Mouse (Mus musculus) heart, adult 2 months (tissue): ENCODE measurements at regions not wholly inside any gene's neighbourhood (a gene's known extent, or its start where the extent isn't known, plus 50 kb on each side); places are given as distances from the start of the nearest gene placed in this dataset.

Experiments used
- DNase-seq, 2 experiments: peaks; one replicate each; pipeline ENCODE4 v3.0.0; 2021
- H3K27ac ChIP-seq: fragments of 200-600 bp; 2 replicates; pipeline ENCODE4 v1.8.1; 2022
- H3K27me3 ChIP-seq: fragments of 200-500 bp; 2 replicates; pipeline ENCODE4 v1.6.1; 2012; ENCODE audit warnings: mild to moderate bottlenecking, low read length, inconsistent platforms, mixed read lengths; ENCODE audit not compliant: control insufficient read depth, insufficient read depth
- H3K36me3 ChIP-seq: fragments of 200-500 bp; 2 replicates; pipeline ENCODE4 v1.6.1; 2012; ENCODE audit warnings: low read length, inconsistent platforms; ENCODE audit not compliant: control insufficient read depth, insufficient read depth
- H3K4me1 ChIP-seq: fragments of 200-500 bp; 2 replicates; pipeline ENCODE4 v1.6.1; 2011; ENCODE audit warnings: low read length; ENCODE audit not compliant: control insufficient read depth, insufficient read depth
- H3K4me3 ChIP-seq: fragments of 200-600 bp; 2 replicates; pipeline ENCODE4 v1.8.1; 2022
- H3K79me2 ChIP-seq: fragments of 200-500 bp; replicated peaks from 2 replicates; pipeline ENCODE4 v1.6.1; 2012; ENCODE audit warnings: mild to moderate bottlenecking, inconsistent platforms, low read length, moderate library complexity, mixed read lengths; ENCODE audit not compliant: control insufficient read depth, insufficient read depth
- H3K9ac ChIP-seq: fragments of 200-500 bp; 2 replicates; pipeline ENCODE4 v1.6.1; 2012; ENCODE audit warnings: low read depth, mild to moderate bottlenecking, control low read depth, inconsistent platforms, low read length, mixed read lengths
- CTCF ChIP-seq: fragments of 200-600 bp; IDR thresholded peaks from 2 replicates; pipeline ENCODE4 v1.8.1; 2022; ENCODE audit warnings: antibody characterized with exemption, mild to moderate bottlenecking, moderate library complexity
- EP300 ChIP-seq: fragments of 200-500 bp; IDR thresholded peaks from 2 replicates; pipeline ENCODE4 v1.6.1; 2011; ENCODE audit warnings: low read depth, low read length, control low read depth; ENCODE audit not compliant: insufficient read depth
- POLR2A ChIP-seq: fragments of 200-500 bp; IDR thresholded peaks from 2 replicates; pipeline ENCODE4 v1.6.1; 2011; ENCODE audit warnings: mild to moderate bottlenecking, low read depth, low read length, control low read depth; ENCODE audit not compliant: insufficient read depth
- WGBS: fragments of 180-500 bp; shearing (Covaris S2); methylation state at CpG from one replicate; pipeline ENCODE4 v1.1.7; 2018; 5-methylcytosine and 5-hydroxymethylcytosine counted together
- intact Hi-C: fragments of 180-260 bp; cut with DNase I; formaldehyde crosslinking; loops from one replicate; pipeline ENCODE4 v1.15.1; 2025

DNA sequence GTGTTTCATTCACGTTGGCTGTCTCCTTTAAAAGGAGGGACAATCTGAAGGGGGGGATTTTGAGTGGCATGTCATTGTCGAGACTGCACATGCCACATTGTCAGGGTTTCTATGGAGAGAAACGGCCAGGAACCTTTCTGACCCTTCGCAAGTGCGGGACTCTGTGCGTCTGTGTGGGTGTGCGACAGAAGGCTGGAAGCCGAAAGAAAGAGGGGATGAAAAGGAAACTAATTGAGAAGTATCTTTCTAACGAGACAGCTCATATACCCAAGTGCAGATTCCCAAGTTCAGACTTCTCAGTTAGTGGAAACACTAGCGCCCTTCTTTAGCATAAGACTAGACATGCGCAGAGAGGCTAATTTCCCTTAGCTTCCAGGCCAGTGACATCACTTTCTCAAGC is 421.4 kb downstream of the Gm10295 start:
- Histone ChIP-seq H3K36me3 (no peaks in the 10 kb centered on the region), H3K27me3 (no peaks in the 10 kb centered on the region), H3K27ac (no peak overlapping the region), H3K9ac (no peak overlapping the region), H3K4me3 (no peak overlapping the region), H3K4me1 (no peaks in the 10 kb centered on the region), H3K79me2 (no peaks in the 10 kb centered on the region)
- DNase-seq, result no peak
- intact Hi-C loops, result loop anchor here (10.0 kb wide), 1 partner anchor 585 kb away; no protein-coding TSS in a partner anchor
- TF ChIP-seq CTCF, result no peak
- no peak for TF ChIP-seq POLR2A
- no peak for TF ChIP-seq EP300
- 79% methylated on average over 11 of the region's 11 CpGs for WGBS

GRCm38 (mm10) chr7:70928001-70928400 is 423.3 kb downstream of the Gm10295 start:
- TF ChIP-seq EP300, result no peak
- no peak for TF ChIP-seq POLR2A
- no peak for TF ChIP-seq CTCF
- Histone ChIP-seq H3K9ac (no peak overlapping the region), H3K27ac (no peak overlapping the region), H3K4me1 (no peaks in the 10 kb centered on the region), H3K36me3 (no peaks in the 10 kb centered on the region), H3K79me2 (no peaks in the 10 kb centered on the region), H3K27me3 (no peaks in the 10 kb centered on the region), H3K4me3 (no peak overlapping the region)
- no peak for DNase-seq
- intact Hi-C loops, result no loop called here
- 83% methylated on average over 3 of the region's 3 CpGs for WGBS

DNA sequence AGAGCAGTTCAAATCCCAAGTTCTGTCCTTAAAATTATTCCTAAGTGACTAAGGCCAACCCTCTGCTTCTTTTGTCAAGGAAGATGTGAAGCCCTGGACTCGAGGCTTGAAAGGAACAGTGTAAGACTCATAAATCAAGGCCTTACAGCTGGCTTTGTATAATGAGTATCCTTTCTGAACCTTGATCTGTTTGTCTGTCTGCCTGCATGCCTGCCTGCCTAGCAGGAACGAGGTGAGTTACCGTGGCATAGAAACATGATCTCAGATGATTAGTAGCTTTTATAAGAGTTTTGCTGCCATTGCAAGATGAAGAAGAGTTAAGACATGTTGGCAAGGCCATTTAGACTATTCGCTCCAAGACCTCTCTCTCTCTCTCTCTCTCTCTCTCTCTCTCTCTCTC is 434.3 kb downstream of the Gm10295 start:
- no peaks in the 10 kb centered on the region for H3K27me3 ChIP-seq
- H3K9ac ChIP-seq, result no peak overlapping the region
- H3K27ac ChIP-seq, result no peak overlapping the region
- H3K4me1 ChIP-seq, result no peaks in the 10 kb centered on the region
- H3K4me3 ChIP-seq, result no peak overlapping the region
- no peaks in the 10 kb centered on the region for H3K79me2 ChIP-seq
- WGBS, result 85% methylated on average over 4 of the region's 4 CpGs
- no peaks in the 10 kb centered on the region for H3K36me3 ChIP-seq
- no peak for TF ChIP-seq CTCF
- no peak for TF ChIP-seq EP300
- no peak for TF ChIP-seq POLR2A
- no peak for DNase-seq
- intact Hi-C loops, result no loop called here

DNA sequence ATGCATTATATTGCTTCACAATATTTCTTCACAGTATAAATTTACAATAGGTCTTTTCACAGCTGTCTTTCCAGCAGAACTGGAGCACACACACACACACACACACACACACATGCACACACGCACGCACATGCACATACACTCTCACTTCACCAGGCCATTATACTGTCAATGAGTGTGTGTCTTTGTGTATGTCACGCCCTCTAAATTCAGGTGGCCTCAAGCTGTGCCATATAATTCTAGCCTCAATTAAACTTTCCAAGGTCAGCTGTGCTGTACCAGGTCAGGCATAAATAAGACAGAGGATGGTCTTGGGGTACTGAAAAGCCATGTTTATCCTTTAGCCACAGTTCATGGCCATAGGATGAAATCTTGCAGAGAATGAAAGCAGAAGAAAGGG is 442.4 kb downstream of the Gm10295 start:
- no peaks in the 10 kb centered on the region for H3K79me2 ChIP-seq
- H3K9ac ChIP-seq, result no peak overlapping the region
- no peak for TF ChIP-seq POLR2A
- no peak for TF ChIP-seq EP300
- TF ChIP-seq CTCF, result no peak
- intact Hi-C loops, result no loop called here
- no peaks in the 10 kb centered on the region for H3K36me3 ChIP-seq
- WGBS, result 91% methylated on average over 3 of the region's 3 CpGs
- H3K27me3 ChIP-seq, result no peaks in the 10 kb centered on the region
- H3K4me1 ChIP-seq, result no peaks in the 10 kb centered on the region
- no peak overlapping the region for H3K27ac ChIP-seq
- no peak for DNase-seq
- no peak overlapping the region for H3K4me3 ChIP-seq

- H3K27me3 ChIP-seq, result no peaks in the 10 kb centered on the region
- H3K9ac ChIP-seq, result no peak overlapping the region
- TF ChIP-seq CTCF (no peak), POLR2A (no peak), EP300 (no peak)
- no peak for DNase-seq
- no peak overlapping the region for H3K4me3 ChIP-seq
- intact Hi-C loops, result no loop called here
- no peaks in the 10 kb centered on the region for H3K36me3 ChIP-seq
- H3K4me1 ChIP-seq, result no peaks in the 10 kb centered on the region
- H3K27ac ChIP-seq, result no peak overlapping the region
- H3K79me2 ChIP-seq, result no peaks in the 10 kb centered on the region
- 98% methylated on average over 2 of the region's 2 CpGs for WGBS
These were observed 459.6 kb downstream of the Gm10295 start for GRCm38 (mm10) chr7:70891700-70892099.

DNA sequence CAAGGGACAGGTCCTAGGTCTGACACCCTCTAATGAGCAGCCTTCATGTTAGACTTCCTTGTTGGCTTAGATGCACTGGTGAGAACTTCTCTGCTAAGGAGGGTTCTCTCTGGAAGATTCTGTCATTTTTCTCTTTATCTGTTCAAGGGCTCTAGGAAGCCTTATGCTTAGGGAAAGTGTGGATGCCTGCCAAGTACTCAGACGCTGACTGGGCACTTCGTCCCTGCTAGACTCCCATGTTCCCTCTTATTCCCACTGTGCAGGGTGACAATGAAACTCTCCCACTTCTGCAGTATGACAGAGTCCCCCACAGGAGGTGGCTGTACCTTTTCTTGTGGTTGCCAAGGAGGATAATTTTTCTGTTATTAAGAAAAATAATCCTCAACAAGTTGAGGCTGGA is 470.8 kb downstream of the Gm10295 start:
- Histone ChIP-seq H3K79me2 (no peaks in the 10 kb centered on the region), H3K27ac (no peak overlapping the region), H3K9ac (no peak overlapping the region), H3K36me3 (no peaks in the 10 kb centered on the region), H3K4me3 (no peak overlapping the region), H3K4me1 (no peaks in the 10 kb centered on the region), H3K27me3 (no peaks in the 10 kb centered on the region)
- intact Hi-C loops, result no loop called here
- TF ChIP-seq CTCF (no peak), POLR2A (no peak), EP300 (no peak)
- no peak for DNase-seq
- 19% methylated on average over 2 of the region's 2 CpGs for WGBS
